Mouse (Mus musculus) embryonic fibroblast, embryonic 13.5 days (primary cell): ENCODE measurements around the gene Rbpms2.

Experiments used
- CTCF ChIP-seq: IDR thresholded peaks from 2 replicates; pipeline ENCODE4 v1.5.1; 2011; ENCODE audit warnings: mild to moderate bottlenecking, control low read depth, low read length, moderate library complexity, borderline replicate concordance; ENCODE audit not compliant: insufficient read depth
- POLR2A ChIP-seq: IDR thresholded peaks from 2 replicates; pipeline ENCODE4 v1.6.1; 2011; ENCODE audit warnings: low read depth, mild to moderate bottlenecking, control low read depth, low read length, moderate library complexity

- TF ChIP-seq POLR2A (no peak), CTCF (no peak)
Measured at GRCm38 (mm10) chr9:65679181-65679761, 49.8 kb downstream of the Rbpms2 start.
